19 mouse cellular contexts compared by ENCODE assay signal in genomic region chr1:131344691-131345090, GRCm38 (mm10).
DNase-seq lines count a peak whose midpoint lies in the region; ATAC-seq and TF ChIP-seq lines count a peak whose summit lies in the region.
"Had no signal": no experiment of that assay in that cellular context is flagged by ENCODE, and none has a peak within 500 bp of the region (broad histone marks: within the 10 kb centered on the region; RNA-seq: fewer than 3 reads in every experiment).

No protein-coding gene starts in this region.

- peaks cover 23% of the 10 kb centered on the region for H3K36me3 ChIP-seq in liver, postnatal 0 days (replicated peaks; ENCODE audit: insufficient read depth, low read length)
- peaks cover 5% of the 10 kb centered on the region for H3K36me3 ChIP-seq in liver, embryonic 11.5 days (ENCODE audit: control insufficient read depth, insufficient read depth, low read length)
- H3K36me3 ChIP-seq in heart, embryonic 14.5 days (ENCODE audit: control insufficient read depth, insufficient read depth, low read length): peaks cover 44% of the 10 kb centered on the region

- no peak overlapping the region; the same call in 1 of the 2 replicates for H3K27ac ChIP-seq in gastrocnemius, adult 2 months
- no peak overlapping the region for H3K27ac ChIP-seq in liver, postnatal 0 days (ENCODE audit: low read depth)
- no peak overlapping the region for H3K27ac ChIP-seq in liver, embryonic 11.5 days (ENCODE audit: low read depth, low read length)
- peak overlapping the region; percentile 41 to 82 for H3K27ac ChIP-seq in heart, embryonic 14.5 days (replicated peaks in 1 of 2; ENCODE audit: control insufficient read depth in 1 of 2, insufficient read depth in 1 of 2, low read depth in 2 of 2, low read length in 2 of 2)
- H3K27ac ChIP-seq: embryonic facial prominence, embryonic 13.5 days; hindbrain, postnatal 0 days; limb, embryonic 15.5 days; midbrain, embryonic 10.5 days; neural tube, embryonic 13.5 days had no signal

- 0 out of 2 replicates have a peak, but pooled peaks have one; percentile 31 for ATAC-seq in liver, postnatal 0 days
- no peak for ATAC-seq in liver, embryonic 11.5 days (replicated peaks; ENCODE audit: low FRiP score)
- no peak for ATAC-seq in heart, embryonic 14.5 days (ENCODE audit: insufficient number of reproducible peaks, insufficient read depth, low FRiP score, low read depth)
- ATAC-seq: hindbrain, postnatal 0 days had no signal

- peaks cover 8% of the 10 kb centered on the region; the same call in 1 of the 2 replicates for H3K4me1 ChIP-seq in liver, postnatal 0 days (ENCODE audit: insufficient read depth)
- no peaks in the 10 kb centered on the region for H3K4me1 ChIP-seq in liver, embryonic 11.5 days (replicated peaks; ENCODE audit: control insufficient read depth, insufficient read depth, low read length)
- H3K4me1 ChIP-seq in heart, embryonic 14.5 days (ENCODE audit: control insufficient read depth in 2 of 2, insufficient read depth in 2 of 2, low read length in 2 of 2): peaks cover 17 to 32% of the 10 kb centered on the region in 2 experiments
- H3K4me1 ChIP-seq: neural tube, embryonic 13.5 days had no signal

- TF ChIP-seq CTCF in gastrocnemius, adult 2 months (IDR thresholded peaks at IDR 0.05): peak; percentile 3; the same call in 1 of the 2 replicates
- peak; percentile 41 for TF ChIP-seq CTCF in liver, postnatal 0 days (IDR thresholded peaks at IDR 0.05; ENCODE audit: low read depth)

- no peak for DNase-seq in gastrocnemius, adult 2 months
- no peak for DNase-seq in gastrocnemius, postnatal 14 days
- no peak for DNase-seq in liver, postnatal 0 days
- no peak for DNase-seq in liver, embryonic 11.5 days (ENCODE audit: low spot score)
- peak; percentile 24 for DNase-seq in lung, postnatal 36 days
- DNase-seq in cerebellum, postnatal 10 days: no peak
- DNase-seq: cerebellum, adult 9-10 months; gastrocnemius, postnatal 25 days; layer of hippocampus, postnatal 36 days; right cerebral cortex, postnatal 14 days; thymus, postnatal 25 days had no signal

- no peak overlapping the region for H3K9ac ChIP-seq in liver, postnatal 0 days (replicated peaks)
- H3K9ac ChIP-seq in liver, embryonic 11.5 days (ENCODE audit: low read depth, low read length): no peak overlapping the region
- H3K9ac ChIP-seq in heart, embryonic 14.5 days (ENCODE audit: low read length): peak overlapping the region; percentile 5; the same call in 1 of the 2 replicates
- H3K9ac ChIP-seq: embryonic facial prominence, embryonic 13.5 days; limb, embryonic 15.5 days; lung, embryonic 15.5 days; neural tube, embryonic 13.5 days had no signal

- TF ChIP-seq EP300 in liver, postnatal 0 days (IDR thresholded peaks at IDR 0.05; ENCODE audit: low read depth): no peak

- intact Hi-C loops in gastrocnemius, adult 2 months (cut with DNase I): no loop called here
- intact Hi-C loops in gastrocnemius, postnatal 14 days (cut with DNase I; ENCODE audit: low total_unique reads): no loop called here

- WGBS in liver, postnatal 0 days (ENCODE audit: insufficient replicate concordance): 67% methylated on average over 2 of the region's 2 CpGs
- WGBS in liver, embryonic 11.5 days: 78% methylated on average over 2 of the region's 2 CpGs
- 72% methylated on average over 2 of the region's 2 CpGs for WGBS in heart, embryonic 14.5 days

- H3K4me3 ChIP-seq in gastrocnemius, adult 2 months: no peak overlapping the region
- no peak overlapping the region for H3K4me3 ChIP-seq in liver, postnatal 0 days (ENCODE audit: low read depth, low read length)
- H3K4me3 ChIP-seq in liver, embryonic 11.5 days (ENCODE audit: low read depth, low read length): no peak overlapping the region
- H3K4me3 ChIP-seq in heart, embryonic 14.5 days (ENCODE audit: control insufficient read depth in 1 of 2, insufficient read depth in 1 of 2, low read depth in 1 of 2, low read length in 2 of 2): no peak overlapping the region
- H3K4me3 ChIP-seq: embryonic facial prominence, embryonic 13.5 days; limb, embryonic 15.5 days; lung, embryonic 15.5 days; midbrain, embryonic 10.5 days; neural tube, embryonic 13.5 days had no signal

- no peak overlapping the region for H3K4me2 ChIP-seq in liver, postnatal 0 days (ENCODE audit: low read depth, low read length)
- H3K4me2 ChIP-seq in liver, embryonic 11.5 days: no peak overlapping the region
- H3K4me2 ChIP-seq in heart, embryonic 14.5 days (ENCODE audit: low read length): no peak overlapping the region
- H3K4me2 ChIP-seq: embryonic facial prominence, embryonic 13.5 days; limb, embryonic 15.5 days; lung, embryonic 15.5 days; neural tube, embryonic 13.5 days had no signal

- no peaks in the 10 kb centered on the region for H3K27me3 ChIP-seq in liver, postnatal 0 days (ENCODE audit: insufficient read depth, low read length)
- H3K27me3 ChIP-seq in liver, embryonic 11.5 days (replicated peaks; ENCODE audit: control insufficient read depth, insufficient read depth, low read length): no peaks in the 10 kb centered on the region
- H3K27me3 ChIP-seq in heart, embryonic 14.5 days (ENCODE audit: control insufficient read depth, insufficient read depth, low read length): no peaks in the 10 kb centered on the region
- H3K27me3 ChIP-seq: CH12.LX; embryonic facial prominence, embryonic 13.5 days; limb, embryonic 15.5 days; lung, embryonic 15.5 days; neural tube, embryonic 13.5 days had no signal

- H3K9me3 ChIP-seq in liver, postnatal 0 days (ENCODE audit: low read length): no peaks in the 10 kb centered on the region
- H3K9me3 ChIP-seq in liver, embryonic 11.5 days (ENCODE audit: control insufficient read depth, low read length): no peaks in the 10 kb centered on the region
- H3K9me3 ChIP-seq in heart, embryonic 14.5 days (ENCODE audit: control insufficient read depth, low read length): no peaks in the 10 kb centered on the region
- H3K9me3 ChIP-seq: embryonic facial prominence, embryonic 13.5 days; limb, embryonic 15.5 days; lung, embryonic 15.5 days; midbrain, embryonic 10.5 days; neural tube, embryonic 13.5 days had no signal

Comparison
In these comparisons a context has a peak if more than half of its experiments do, and no peak if none do; other contexts are left out.
1. H3K27ac ChIP-seq: peak in heart, embryonic 14.5 days (2 of 2); none in gastrocnemius, adult 2 months (single experiment), liver, postnatal 0 days (single experiment) and liver, embryonic 11.5 days (single experiment).